ENCODE assay signal across 9 mouse cellular contexts in genomic region chr17:26066488-26067020, GRCm38 (mm10). TPM values are rescaled to one million over a fixed set of nuclear protein-coding genes. Genes with fewer than 3 reads are reported as not detected.
DNase-seq lines count a peak whose midpoint lies in the region; ATAC-seq and TF ChIP-seq lines count a peak whose summit lies in the region.
"Had no signal": no experiment of that assay in that cellular context is flagged by ENCODE, and none has a peak within 500 bp of the region (broad histone marks: within the 10 kb centered on the region; RNA-seq: fewer than 3 reads in every experiment).

No protein-coding gene starts in this region.

- H3K9me3 ChIP-seq in embryonic facial prominence, embryonic 15.5 days (replicated peaks): no peaks in the 10 kb centered on the region
- no peaks in the 10 kb centered on the region for H3K9me3 ChIP-seq in hindbrain, postnatal 0 days (ENCODE audit: low read length)
- no peaks in the 10 kb centered on the region for H3K9me3 ChIP-seq in neural tube, embryonic 13.5 days

- no peak for TF ChIP-seq CTCF in layer of hippocampus, adult 2 months (conservative IDR thresholded peaks at IDR 0.05)
- TF ChIP-seq CTCF in hindbrain, postnatal 0 days (IDR thresholded peaks at IDR 0.05; ENCODE audit: low read depth): no peak

- peak overlapping the region; percentile 83 for H3K4me3 ChIP-seq in layer of hippocampus, adult 2 months
- peak overlapping the region; percentile 88 for H3K4me3 ChIP-seq in embryonic facial prominence, embryonic 15.5 days (replicated peaks)
- H3K4me3 ChIP-seq in hindbrain, postnatal 0 days (ENCODE audit: low read length): peak overlapping the region; percentile 88
- peak overlapping the region; percentile 95 for H3K4me3 ChIP-seq in neural tube, embryonic 13.5 days

- peak overlapping the region; percentile 93 for H3K27ac ChIP-seq in layer of hippocampus, adult 2 months
- H3K27ac ChIP-seq in embryonic facial prominence, embryonic 15.5 days (replicated peaks): no peak overlapping the region
- H3K27ac ChIP-seq in hindbrain, postnatal 0 days: no peak overlapping the region
- H3K27ac ChIP-seq in neural tube, embryonic 13.5 days (replicated peaks): no peak overlapping the region
- H3K27ac ChIP-seq: liver, embryonic 14.5 days had no signal

- 90% methylated on average over 7 of the region's 7 CpGs for WGBS in embryonic facial prominence, embryonic 15.5 days
- 91% methylated on average over 7 of the region's 7 CpGs for WGBS in hindbrain, postnatal 0 days
- 88% methylated on average over 7 of the region's 7 CpGs for WGBS in neural tube, embryonic 13.5 days

- H3K4me1 ChIP-seq in embryonic facial prominence, embryonic 15.5 days: peaks cover 41% of the 10 kb centered on the region
- peaks cover 40% of the 10 kb centered on the region for H3K4me1 ChIP-seq in hindbrain, postnatal 0 days (ENCODE audit: insufficient read depth, low read length)
- H3K4me1 ChIP-seq in neural tube, embryonic 13.5 days (replicated peaks): peaks cover 78% of the 10 kb centered on the region

- H3K9ac ChIP-seq in embryonic facial prominence, embryonic 15.5 days: no peak overlapping the region
- H3K9ac ChIP-seq in hindbrain, postnatal 0 days (replicated peaks; ENCODE audit: low read length): 0 out of 2 replicates have a peak overlapping the region, but pooled peaks have one; percentile 92
- H3K9ac ChIP-seq in neural tube, embryonic 13.5 days: peak overlapping the region; percentile 97
- H3K9ac ChIP-seq: liver, embryonic 14.5 days had no signal

- no peak for DNase-seq in layer of hippocampus, adult 2 months (ENCODE audit: low spot score in 2 of 2)
- DNase-seq in layer of hippocampus, postnatal 14 days (ENCODE audit: low spot score in 2 of 2): no peak
- DNase-seq in hindbrain, postnatal 0 days (ENCODE audit: low spot score): no peak
- DNase-seq in right cerebral cortex, postnatal 10 days (ENCODE audit: low spot score in 2 of 2): no peak
- DNase-seq in T-cell, adult 2 months (ENCODE audit: low spot score): no peak
- DNase-seq: gastrocnemius, postnatal 10 days had no signal

- no peak for ATAC-seq in embryonic facial prominence, embryonic 15.5 days (ENCODE audit: insufficient number of reproducible peaks, low FRiP score, low TSS enrichment, low read depth)
- ATAC-seq in hindbrain, postnatal 0 days: no peak
- ATAC-seq in neural tube, embryonic 13.5 days (ENCODE audit: low read depth): no peak

- no peaks in the 10 kb centered on the region for H3K27me3 ChIP-seq in embryonic facial prominence, embryonic 15.5 days
- H3K27me3 ChIP-seq in hindbrain, postnatal 0 days (ENCODE audit: insufficient read depth, low read length): no peaks in the 10 kb centered on the region
- peaks cover 11% of the 10 kb centered on the region for H3K27me3 ChIP-seq in neural tube, embryonic 13.5 days

- H3K4me2 ChIP-seq in embryonic facial prominence, embryonic 15.5 days (replicated peaks): peak overlapping the region; percentile 96
- peak overlapping the region; percentile 99 for H3K4me2 ChIP-seq in hindbrain, postnatal 0 days (ENCODE audit: low read depth, low read length)
- H3K4me2 ChIP-seq in neural tube, embryonic 13.5 days: peak overlapping the region; percentile 100

- peaks cover 20% of the 10 kb centered on the region; the same call in 1 of the 2 replicates for H3K36me3 ChIP-seq in embryonic facial prominence, embryonic 15.5 days
- peaks cover 5% of the 10 kb centered on the region; the same call in 1 of the 2 replicates for H3K36me3 ChIP-seq in hindbrain, postnatal 0 days (ENCODE audit: insufficient read depth, low read length)
- H3K36me3 ChIP-seq in neural tube, embryonic 13.5 days: peaks cover 29% of the 10 kb centered on the region

RNA-seq across cellular contexts. Expression of gene Rab11fip3, which starts 2.8 kb away (rescaled TPM):
- 100 to 1,000 TPM; 108 to 115 TPM for total RNA-seq in layer of hippocampus, adult 2 months (2021)
- 10 to 100 TPM; 82.3 to 85.1 TPM for total RNA-seq in layer of hippocampus, postnatal 14 days (2021)
- polyA plus RNA-seq in embryonic facial prominence, embryonic 15.5 days (2015; fragmentation: Nextera tagmentation; extraction: Ambion mirVana): 18.3 and 19.6 TPM in 2 replicates
- 34.7 and 41.9 TPM in 2 replicates for total RNA-seq in hindbrain, postnatal 0 days (2014; rRNA removed)
- 16.6 and 17.9 TPM in 2 replicates for polyA plus RNA-seq in hindbrain, postnatal 0 days (2015; fragmentation: Nextera tagmentation; extraction: Ambion mirVana)
- polyA plus RNA-seq in neural tube, embryonic 13.5 days (2015; fragmentation: Nextera tagmentation; extraction: Ambion mirVana): 25.9 and 28.3 TPM in 2 replicates

RNA-seq across cellular contexts. Expression of gene Decr2, which starts 23.6 kb away (rescaled TPM):
- total RNA-seq in layer of hippocampus, adult 2 months (2021): 10 to 100 TPM; 26.7 to 28.9 TPM
- total RNA-seq in layer of hippocampus, postnatal 14 days (2021): 10 to 100 TPM; 23.6 to 24.2 TPM
- polyA plus RNA-seq in embryonic facial prominence, embryonic 15.5 days (2015; fragmentation: Nextera tagmentation; extraction: Ambion mirVana): 39.7 and 42.6 TPM in 2 replicates
- 35.6 and 40.6 TPM in 2 replicates for total RNA-seq in hindbrain, postnatal 0 days (2014; rRNA removed)
- polyA plus RNA-seq in hindbrain, postnatal 0 days (2015; fragmentation: Nextera tagmentation; extraction: Ambion mirVana): 41.1 and 44.7 TPM in 2 replicates
- polyA plus RNA-seq in neural tube, embryonic 13.5 days (2015; fragmentation: Nextera tagmentation; extraction: Ambion mirVana): 32.7 and 35.1 TPM in 2 replicates

RNA-seq across cellular contexts. Expression of gene Nme4, which starts 28.8 kb away (rescaled TPM):
- 1 to 10 TPM; 5.7 to 6.7 TPM for total RNA-seq in layer of hippocampus, adult 2 months (2021)
- 1 to 10 TPM; 2.4 to 4.2 TPM for total RNA-seq in layer of hippocampus, postnatal 14 days (2021)
- polyA plus RNA-seq in embryonic facial prominence, embryonic 15.5 days (2015; fragmentation: Nextera tagmentation; extraction: Ambion mirVana): 87.1 and 98.8 TPM in 2 replicates
- total RNA-seq in hindbrain, postnatal 0 days (2014; rRNA removed): 20.1 and 23.3 TPM in 2 replicates
- polyA plus RNA-seq in hindbrain, postnatal 0 days (2015; fragmentation: Nextera tagmentation; extraction: Ambion mirVana): 16.0 and 18.3 TPM in 2 replicates
- 29.6 and 32.2 TPM in 2 replicates for polyA plus RNA-seq in neural tube, embryonic 13.5 days (2015; fragmentation: Nextera tagmentation; extraction: Ambion mirVana)

RNA-seq across cellular contexts. Expression of gene Tmem8, which starts 46.5 kb away (rescaled TPM):
- total RNA-seq in layer of hippocampus, adult 2 months (2021): 10 to 100 TPM; 14.1 to 14.2 TPM
- total RNA-seq in layer of hippocampus, postnatal 14 days (2021): 10 to 100 TPM; 11.0 to 11.3 TPM
- polyA plus RNA-seq in embryonic facial prominence, embryonic 15.5 days (2015; fragmentation: Nextera tagmentation; extraction: Ambion mirVana): 2.9 and 3.5 TPM in 2 replicates
- 10.4 and 11.8 TPM in 2 replicates for total RNA-seq in hindbrain, postnatal 0 days (2014; rRNA removed)
- polyA plus RNA-seq in hindbrain, postnatal 0 days (2015; fragmentation: Nextera tagmentation; extraction: Ambion mirVana): 3.8 and 4.0 TPM in 2 replicates
- 3.3 TPM in 2 replicates for polyA plus RNA-seq in neural tube, embryonic 13.5 days (2015; fragmentation: Nextera tagmentation; extraction: Ambion mirVana)

RNA-seq across cellular contexts. Expression of gene Mrpl28, which starts 56.7 kb away (rescaled TPM):
- total RNA-seq in layer of hippocampus, adult 2 months (2021): 10 to 100 TPM; 59.7 to 63.9 TPM
- total RNA-seq in layer of hippocampus, postnatal 14 days (2021): 10 to 100 TPM; 70.6 to 71.1 TPM
- 190 and 191 TPM in 2 replicates for polyA plus RNA-seq in embryonic facial prominence, embryonic 15.5 days (2015; fragmentation: Nextera tagmentation; extraction: Ambion mirVana)
- total RNA-seq in hindbrain, postnatal 0 days (2014; rRNA removed): 107 and 138 TPM in 2 replicates
- 189 and 194 TPM in 2 replicates for polyA plus RNA-seq in hindbrain, postnatal 0 days (2015; fragmentation: Nextera tagmentation; extraction: Ambion mirVana)
- 171 and 174 TPM in 2 replicates for polyA plus RNA-seq in neural tube, embryonic 13.5 days (2015; fragmentation: Nextera tagmentation; extraction: Ambion mirVana)
